Mouse (Mus musculus) brain, embryonic 14.5 days (tissue): ENCODE results near the gene Rab15.

ENCODE experiments used
- CTCF ChIP-seq: fragments of 200-500 bp; IDR thresholded peaks from 2 replicates; pipeline ENCODE4 v1.5.1; 2012; ENCODE audit warnings: inconsistent platforms, mild to moderate bottlenecking, moderate library complexity, borderline replicate concordance; ENCODE audit not compliant: insufficient read depth, insufficient read length; ENCODE audit errors: extremely low read depth
- POLR2A ChIP-seq: fragments of 200-500 bp; IDR thresholded peaks from 2 replicates; pipeline ENCODE4 v1.6.1; 2012; ENCODE audit warnings: mild to moderate bottlenecking, inconsistent platforms, borderline replicate concordance; ENCODE audit not compliant: poor library complexity, insufficient read depth, insufficient read length, severe bottlenecking; ENCODE audit errors: extremely low read depth

GRCm38 (mm10) chr12:76852419-76852818, 29.7 kb upstream of the Rab15 start:
- TF ChIP-seq POLR2A (no peak), CTCF (no peak)
